Mouse (Mus musculus) cerebellum, adult 8-10 months (tissue): ENCODE data around the gene Rtn1.

Experiments
- DNase-seq: peaks from one replicate; pipeline ENCODE4 v3.0.0; 2022

The Rtn1 gene

GRCm38 (mm10) chr12:72267614-72268013, 141.2 kb downstream of the Rtn1 start:
- DNase-seq: no peak

GRCm38 (mm10) chr12:72265261-72266228, 143.3 kb downstream of the Rtn1 start:
- DNase-seq: no peak

GRCm38 (mm10) chr12:72263213-72264103, 145.4 kb downstream of the Rtn1 start:
- no peak for DNase-seq

GRCm38 (mm10) chr12:72257000-72257399, 151.9 kb downstream of the Rtn1 start:
- no peak for DNase-seq

- DNase-seq: no peak
Measured at GRCm38 (mm10) chr12:72253040-72253439, 155.8 kb downstream of the Rtn1 start.

- DNase-seq: no peak
Measured at GRCm38 (mm10) chr12:72251890-72252445, 156.9 kb downstream of the Rtn1 start.

GRCm38 (mm10) chr12:72244951-72245350, 163.9 kb downstream of the Rtn1 start:
- no peak for DNase-seq

GRCm38 (mm10) chr12:72242807-72243206, 166.0 kb downstream of the Rtn1 start:
- DNase-seq: no peak

- no peak for DNase-seq
Measured at GRCm38 (mm10) chr12:72240506-72240905, 168.3 kb downstream of the Rtn1 start.

GRCm38 (mm10) chr12:72239230-72239894, 169.5 kb downstream of the Rtn1 start:
- no peak for DNase-seq

GRCm38 (mm10) chr12:72237251-72237650, 171.6 kb downstream of the Rtn1 start:
- DNase-seq: no peak

GRCm38 (mm10) chr12:72236564-72237011, 172.3 kb downstream of the Rtn1 start:
- peak; percentile 82 for DNase-seq

GRCm38 (mm10) chr12:72235621-72236351, 173.1 kb downstream of the Rtn1 start:
- DNase-seq: peak; percentile 47

GRCm38 (mm10) chr12:72234966-72235365, 173.9 kb downstream of the Rtn1 start:
- peak; percentile 38 for DNase-seq

- peak; percentile 37 for DNase-seq
Measured at GRCm38 (mm10) chr12:72234151-72234550, 174.7 kb downstream of the Rtn1 start.

GRCm38 (mm10) chr12:72232826-72233790, 175.7 kb downstream of the Rtn1 start:
- DNase-seq: peak; percentile 84

- peak; percentile 29 for DNase-seq
Measured at GRCm38 (mm10) chr12:72232176-72232575, 176.7 kb downstream of the Rtn1 start.

- peak; percentile 39 for DNase-seq
Measured at GRCm38 (mm10) chr12:72229451-72230196, 179.2 kb downstream of the Rtn1 start.

GRCm38 (mm10) chr12:72227731-72228130, 181.1 kb downstream of the Rtn1 start:
- no peak for DNase-seq

- DNase-seq: no peak
Measured at GRCm38 (mm10) chr12:72225371-72225770, 183.5 kb downstream of the Rtn1 start.
